Mouse (Mus musculus) heart, postnatal 0 days (tissue): ENCODE results near the gene Hnrnpul1. TPM values are rescaled to one million over a fixed set of nuclear protein-coding genes. Genes with fewer than 3 reads are reported as not detected.
"Not testable (repeated sequence)": the region's sequence is repeated elsewhere in the genome, so short reads cannot be mapped to it uniquely, and the experiment has no call there.

Source experiments
- ATAC-seq: fragments of 200-750 bp; cut with Nextera tagmentation; 2 replicates; pipeline ENCODE4 v1.8.0; 2017; ENCODE audit warnings: low read depth, moderate number of reproducible peaks, moderate library complexity; ENCODE audit not compliant: insufficient read depth
- DNase-seq: peaks from one replicate; pipeline ENCODE4 v3.0.0-alpha.2; 2016; ENCODE audit warnings: low spot score
- H3K27ac ChIP-seq: fragments of 300-500 bp; sonication (generic); 2 replicates; pipeline ENCODE4 v1.5.1; 2014; ENCODE audit warnings: low read depth, mild to moderate bottlenecking
- H3K27me3 ChIP-seq: fragments of 300-500 bp; sonication (generic); 2 replicates; pipeline ENCODE4 v1.6.1; 2014; ENCODE audit warnings: low read length, mixed read lengths; ENCODE audit not compliant: control insufficient read depth, insufficient read depth
- H3K36me3 ChIP-seq: fragments of 300-500 bp; sonication (generic); replicated peaks from 2 replicates; pipeline ENCODE4 v1.6.1; 2014; ENCODE audit warnings: low read length, mixed read lengths; ENCODE audit not compliant: control insufficient read depth, insufficient read depth
- H3K4me1 ChIP-seq: fragments of 300-500 bp; sonication (generic); 2 replicates; pipeline ENCODE4 v1.6.1; 2014; ENCODE audit warnings: antibody characterized with exemption; ENCODE audit not compliant: control insufficient read depth, insufficient read depth
- H3K4me2 ChIP-seq: fragments of 300-500 bp; sonication (generic); 2 replicates; pipeline ENCODE4 v1.6.1; 2014; ENCODE audit warnings: low read depth, mild to moderate bottlenecking, low read length, moderate library complexity
- H3K4me3 ChIP-seq: fragments of 300-500 bp; sonication (generic); 2 replicates; pipeline ENCODE4 v1.5.1; 2014; ENCODE audit warnings: low read depth, low read length
- H3K9ac ChIP-seq: fragments of 300-500 bp; sonication (generic); replicated peaks from 2 replicates; pipeline ENCODE4 v1.6.1; 2014; ENCODE audit warnings: low read depth, low read length, mixed read lengths
- H3K9me3 ChIP-seq: fragments of 300-500 bp; sonication (generic); replicated peaks from 2 replicates; pipeline ENCODE4 v1.6.1; 2016; ENCODE audit warnings: low read length; ENCODE audit not compliant: control insufficient read depth
- CTCF ChIP-seq: IDR thresholded peaks from 2 replicates; pipeline ENCODE4 v1.5.1; 2016; ENCODE audit warnings: antibody characterized with exemption, control low read depth, low read depth
- EP300 ChIP-seq: IDR thresholded peaks from 2 replicates; pipeline ENCODE4 v1.6.1; 2016; ENCODE audit warnings: antibody characterized with exemption, low read depth
- WGBS: fragments of 180-500 bp; shearing (Covaris S2); extraction: QIAGEN DNeasy Blood & Tissue Kit; methylation state at CpG from one replicate; pipeline ENCODE4 v1.1.7; 2014; 5-methylcytosine and 5-hydroxymethylcytosine counted together
- polyA plus RNA-seq: library from polyadenylated mRNA; unstranded; fragments of >200 nt; fragmentation: Nextera tagmentation; extraction: Ambion mirVana; gene quantifications from 2 replicates; pipeline ENCODE4 v1.2.1, GENCODE M21; 2015
- total RNA-seq: library from RNA; depleted of rRNA; stranded (reverse); fragments of >200 nt; gene quantifications from 2 replicates; pipeline ENCODE4 v1.2.3, GENCODE M21; 2014; ENCODE audit warnings: low replicate concordance

Hnrnpul1 gene
- total and polyA plus RNA-seq, 2 experiments from 2014 or later = 27.7 to 78.5 TPM

DNA sequence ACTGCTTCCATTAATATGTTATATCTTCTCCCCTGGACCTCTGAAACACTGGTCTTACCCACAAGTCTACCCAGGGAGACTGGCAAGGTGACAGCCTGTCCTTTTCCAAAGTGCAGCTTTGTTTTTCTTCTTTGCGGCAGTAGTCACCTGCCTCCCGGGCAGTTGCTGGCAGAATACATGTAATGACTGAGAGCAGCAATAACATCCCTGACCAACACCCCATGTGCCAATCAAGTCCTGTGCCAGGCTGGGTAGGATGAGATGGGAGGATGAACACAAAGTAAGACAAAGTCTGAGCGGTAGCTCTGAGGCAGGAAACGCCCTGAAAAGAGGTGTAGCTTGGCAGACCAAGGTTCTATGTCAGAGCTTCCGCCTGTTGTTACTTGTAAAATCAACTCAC, 26.8 kb downstream of the Hnrnpul1 start:
- WGBS = 92% methylated on average over 5 of the region's 5 CpGs
- Histone ChIP-seq H3K4me1 (no peaks in the 10 kb centered on the region), H3K27ac (no peak overlapping the region), H3K36me3 (peaks cover 98% of the 10 kb centered on the region), H3K9me3 (no peaks in the 10 kb centered on the region), H3K4me3 (no peak overlapping the region), H3K4me2 (no peak overlapping the region), H3K27me3 (no peaks in the 10 kb centered on the region), H3K9ac (no peak overlapping the region)
- no peak for ATAC-seq
- TF ChIP-seq EP300 (no peak), CTCF (no peak)
- DNase-seq = no peak

DNA sequence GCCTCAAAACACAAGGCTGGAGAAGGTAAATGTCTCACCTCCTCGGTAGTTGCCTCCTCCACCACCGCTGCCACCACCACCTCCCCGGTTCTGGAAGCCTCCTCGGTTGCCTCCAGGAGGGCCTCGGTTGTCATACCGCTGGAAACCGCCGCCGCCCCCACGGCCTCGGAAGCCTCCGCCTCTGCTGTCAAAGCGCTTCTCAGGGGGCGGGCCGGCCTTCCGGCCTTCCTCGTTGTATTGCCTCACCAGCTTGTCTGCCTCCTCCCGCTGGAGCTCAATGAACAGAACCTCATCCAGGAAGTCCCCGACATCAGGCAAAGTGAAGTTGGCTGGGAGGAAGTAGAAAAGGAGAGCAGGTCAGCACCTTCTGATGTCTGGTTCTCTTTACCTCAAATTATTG, 28.7 kb downstream of the Hnrnpul1 start:
- ATAC-seq (no peak), DNase-seq (no peak)
- 75% methylated on average over 19 of the region's 19 CpGs for WGBS
- H3K9me3 ChIP-seq = no peaks in the 10 kb centered on the region
- no peaks in the 10 kb centered on the region for H3K27me3 ChIP-seq
- no peak overlapping the region for H3K4me2 ChIP-seq
- no peak overlapping the region for H3K4me3 ChIP-seq
- no peaks in the 10 kb centered on the region for H3K4me1 ChIP-seq
- no peak overlapping the region for H3K27ac ChIP-seq
- no peak for TF ChIP-seq EP300
- no peak for TF ChIP-seq CTCF
- H3K36me3 ChIP-seq = peaks cover 96% of the 10 kb centered on the region
- H3K9ac ChIP-seq = no peak overlapping the region

DNA sequence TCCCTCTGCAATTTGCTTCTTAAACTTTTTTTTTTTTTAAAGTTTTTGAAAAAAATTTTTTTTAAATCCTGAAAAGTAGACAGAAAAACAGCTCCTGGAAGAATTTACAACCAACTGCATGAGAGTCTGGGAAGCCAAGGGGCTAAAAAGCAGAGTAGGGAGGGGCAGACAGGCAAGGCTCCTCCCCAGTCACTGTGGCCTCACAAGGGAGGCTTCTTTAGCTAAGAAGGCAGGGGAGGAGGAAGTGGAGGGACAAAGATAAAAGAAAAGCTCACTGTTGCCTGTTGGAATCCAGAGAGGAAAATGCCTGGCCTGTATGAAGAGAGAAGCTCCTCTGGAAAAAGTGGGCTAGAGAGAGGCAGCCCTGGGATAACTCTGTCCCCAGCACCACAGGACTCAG, 32.8 kb downstream of the Hnrnpul1 start:
- not testable (repeated sequence) for DNase-seq, H3K27me3 ChIP-seq, ATAC-seq, H3K9ac ChIP-seq, H3K27ac ChIP-seq, H3K4me3 ChIP-seq, H3K4me2 ChIP-seq, H3K9me3 ChIP-seq
- peaks cover 64% of the 10 kb centered on the region for H3K36me3 ChIP-seq
- H3K4me1 ChIP-seq = peaks cover 18% of the 10 kb centered on the region

DNA sequence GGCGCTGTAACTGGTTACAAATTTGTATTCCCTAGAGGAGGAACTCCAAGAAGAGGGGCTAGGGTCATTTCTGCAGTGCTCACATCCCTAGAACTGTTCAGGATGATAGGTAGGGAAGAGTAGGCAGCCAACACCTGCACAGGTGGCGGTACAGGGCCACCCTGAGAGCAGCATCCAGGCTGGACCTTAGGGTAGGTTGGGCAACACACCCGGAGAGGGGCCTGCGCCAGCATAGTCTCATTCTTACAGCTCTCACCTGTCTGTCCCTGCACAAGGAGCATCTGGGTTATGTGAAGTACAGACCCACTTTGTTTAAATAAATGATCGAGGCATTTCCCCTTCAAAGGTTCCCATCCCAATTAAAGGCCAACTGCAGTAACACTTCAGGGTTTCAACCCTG, 33.8 kb downstream of the Hnrnpul1 start:
- 89% methylated on average over 5 of the region's 5 CpGs for WGBS
- H3K9me3 ChIP-seq = no peaks in the 10 kb centered on the region
- no peak overlapping the region for H3K9ac ChIP-seq
- no peak for DNase-seq
- H3K4me1 ChIP-seq = peaks cover 18% of the 10 kb centered on the region
- no peak overlapping the region for H3K27ac ChIP-seq
- H3K36me3 ChIP-seq = peaks cover 57% of the 10 kb centered on the region
- no peak overlapping the region for H3K4me2 ChIP-seq
- H3K4me3 ChIP-seq = no peak overlapping the region
- no peak for ATAC-seq
- H3K27me3 ChIP-seq = no peaks in the 10 kb centered on the region
- TF ChIP-seq EP300 (no peak), CTCF (no peak)

DNA sequence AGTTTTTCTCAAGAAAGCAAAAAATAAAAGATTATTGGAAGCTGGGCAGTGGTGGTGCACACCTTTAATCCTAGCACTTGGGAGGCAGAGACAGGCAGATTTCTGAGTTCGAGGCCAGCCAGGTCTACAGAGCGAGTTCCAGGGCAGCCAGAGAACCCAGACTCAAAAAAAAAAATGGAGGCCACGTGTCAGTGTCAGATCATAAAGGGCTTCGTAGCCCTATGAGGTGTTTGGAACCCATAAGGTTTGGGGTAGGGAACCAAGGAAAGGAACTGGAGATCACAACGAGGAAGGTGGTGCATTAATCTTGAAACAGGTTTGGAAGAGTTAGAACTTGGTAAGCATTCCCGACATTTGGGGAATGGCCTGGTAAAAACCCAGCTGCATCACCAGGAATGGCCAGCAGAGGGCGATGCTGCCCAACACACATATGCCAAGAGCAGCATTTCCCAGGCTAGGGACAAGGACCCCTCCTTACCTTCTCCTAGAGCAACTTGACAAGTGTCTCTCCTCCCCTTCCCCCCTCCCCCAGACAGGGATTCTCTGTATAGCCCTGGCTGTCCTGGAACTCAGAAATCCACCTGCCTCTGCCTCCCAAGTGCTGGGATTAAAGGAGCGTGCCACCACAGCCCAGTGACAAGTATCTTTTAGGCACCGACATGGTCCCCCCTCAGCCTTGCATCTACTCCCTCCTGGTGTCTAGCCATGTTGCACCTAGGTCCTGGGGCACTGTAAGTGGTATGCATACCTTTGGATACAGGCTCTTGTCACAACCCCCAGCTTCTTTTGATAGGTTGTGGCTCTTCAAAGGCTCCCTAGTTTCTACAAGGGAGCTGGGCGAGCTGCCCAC, 34.6 kb downstream of the Hnrnpul1 start:
- Histone ChIP-seq H3K9me3 (no peaks in the 10 kb centered on the region), H3K36me3 (peaks cover 57% of the 10 kb centered on the region), H3K4me3 (no peak overlapping the region), H3K27me3 (no peaks in the 10 kb centered on the region), H3K27ac (peak overlapping the region; percentile 93), H3K9ac (no peak overlapping the region), H3K4me2 (no peak overlapping the region), H3K4me1 (peaks cover 18% of the 10 kb centered on the region)
- DNase-seq = peak; percentile 70
- WGBS = 54% methylated on average over 10 of the region's 10 CpGs
- TF ChIP-seq CTCF (peak; percentile 92), EP300 (no peak)
- no peak; the same call in 1 of the 2 replicates for ATAC-seq
